Mouse (Mus musculus) intestine, embryonic 14.5 days (tissue): ENCODE results near the gene Osbpl9. TPM values are rescaled to one million over a fixed set of nuclear protein-coding genes. Genes with fewer than 3 reads are reported as not detected.

Experiments used
- ATAC-seq: fragments of 200-750 bp; cut with Nextera tagmentation; replicated peaks from 2 replicates; pipeline ENCODE4 v1.8.0; 2017; ENCODE audit warnings: low read depth, moderate number of reproducible peaks, moderate TSS enrichment, moderate library complexity; ENCODE audit not compliant: low FRiP score, low TSS enrichment
- DNase-seq: peaks from one replicate; pipeline ENCODE4 v3.0.0-alpha.2; 2018; ENCODE audit warnings: low spot score
- H3K27ac ChIP-seq: fragments of 300-500 bp; sonication (generic); 2 replicates; pipeline ENCODE4 v1.5.1; 2014; ENCODE audit warnings: low read depth, mild to moderate bottlenecking, control low read depth
- H3K27me3 ChIP-seq: fragments of 300-500 bp; sonication (generic); replicated peaks from 2 replicates; pipeline ENCODE4 v1.6.1; 2014; ENCODE audit warnings: low read length, control low read depth; ENCODE audit not compliant: control insufficient read depth, insufficient read depth
- H3K36me3 ChIP-seq: fragments of 300-500 bp; sonication (generic); 2 replicates; pipeline ENCODE4 v1.6.1; 2014; ENCODE audit warnings: low read length, control low read depth; ENCODE audit not compliant: control insufficient read depth, insufficient read depth
- H3K4me1 ChIP-seq: fragments of 300-500 bp; sonication (generic); replicated peaks from 2 replicates; pipeline ENCODE4 v1.6.1; 2014; ENCODE audit warnings: low read length, control low read depth, mixed read lengths; ENCODE audit not compliant: control insufficient read depth, insufficient read depth
- H3K4me2 ChIP-seq: fragments of 300-500 bp; sonication (generic); 2 replicates; pipeline ENCODE4 v1.6.1; 2014; ENCODE audit warnings: low read length
- H3K4me3 ChIP-seq: fragments of 300-500 bp; sonication (generic); 2 replicates; pipeline ENCODE4 v1.5.1; 2014; ENCODE audit warnings: low read depth, low read length, control low read depth, mixed read lengths
- H3K9ac ChIP-seq: fragments of 300-500 bp; sonication (generic); 2 replicates; pipeline ENCODE4 v1.6.1; 2014; ENCODE audit warnings: mild to moderate bottlenecking, low read length
- H3K9me3 ChIP-seq: fragments of 300-500 bp; sonication (generic); 2 replicates; pipeline ENCODE4 v1.6.1; 2016; ENCODE audit warnings: low read length, control low read depth; ENCODE audit not compliant: control insufficient read depth
- WGBS: fragments of 180-500 bp; shearing (Covaris S2); extraction: QIAGEN DNeasy Blood & Tissue Kit; methylation state at CpG from one replicate; pipeline ENCODE4 v1.1.7; 2014; 5-methylcytosine and 5-hydroxymethylcytosine counted together
- polyA plus RNA-seq: library from polyadenylated mRNA; unstranded; fragments of >200 nt; fragmentation: Nextera tagmentation; extraction: Ambion mirVana; gene quantifications from 2 replicates; pipeline ENCODE4 v1.2.1, GENCODE M21; 2014

The Osbpl9 gene
- polyA plus RNA-seq, 1 experiment from 2014 or later = 53.6 TPM

DNA sequence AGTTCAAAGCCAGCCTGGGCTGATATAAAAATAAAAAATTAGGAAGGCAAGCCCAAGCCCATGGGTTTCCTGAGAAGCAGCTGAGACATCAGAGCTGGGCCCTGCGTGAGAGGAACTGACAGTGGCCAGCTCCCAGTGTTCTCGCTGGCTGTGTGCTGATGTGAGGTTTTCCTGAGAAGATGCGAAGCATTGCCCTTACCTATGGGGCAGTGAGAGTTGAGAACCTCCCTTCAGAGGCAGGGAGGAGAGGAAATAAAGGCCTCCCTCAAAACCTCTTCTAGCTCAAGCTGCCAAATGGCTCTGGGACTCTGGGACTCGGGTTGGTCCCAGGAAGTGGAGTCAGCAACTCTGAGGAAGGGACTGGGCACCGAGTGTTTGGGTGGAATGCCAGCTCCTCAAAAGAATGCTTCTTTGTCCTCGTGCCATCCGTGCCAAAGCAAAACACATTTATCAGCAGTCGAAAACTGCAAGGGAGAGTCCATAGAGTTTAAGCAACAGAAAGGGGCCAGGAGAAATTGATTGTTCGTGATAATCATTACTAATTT lies 32.8 kb upstream of the Osbpl9 start:
- Histone ChIP-seq H3K36me3 (no peaks in the 10 kb centered on the region), H3K9ac (no peak overlapping the region), H3K27me3 (no peaks in the 10 kb centered on the region), H3K4me3 (no peak overlapping the region), H3K4me1 (no peaks in the 10 kb centered on the region; the same call in 1 of the 2 replicates), H3K27ac (no peak overlapping the region), H3K9me3 (no peaks in the 10 kb centered on the region), H3K4me2 (no peak overlapping the region)
- WGBS = 72% methylated on average over 9 of the region's 9 CpGs
- DNase-seq = no peak
- ATAC-seq = no peak

DNA sequence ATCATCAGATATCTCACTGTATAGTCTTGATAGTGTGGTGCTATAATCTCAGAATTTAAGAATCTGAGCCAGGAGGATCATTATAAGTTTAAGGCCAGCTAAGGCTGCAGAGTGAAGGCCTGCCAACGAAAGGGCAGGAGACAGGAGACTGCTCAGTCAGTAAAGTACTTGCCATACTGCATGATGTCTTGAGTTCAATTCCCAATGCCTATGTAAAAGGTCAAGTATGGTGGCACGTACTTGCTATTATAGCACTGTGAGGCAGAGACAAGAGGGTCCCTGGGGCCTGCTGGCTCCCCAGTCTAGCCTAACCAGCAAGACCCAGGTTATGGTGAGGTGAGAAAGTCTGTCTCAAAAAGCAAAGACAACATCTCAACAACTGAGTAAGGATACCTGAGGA lies 32.1 kb upstream of the Osbpl9 start, which contains the start of gene Calr4:
TSS of gene Calr4 (plus strand) at position 301 of the 400 bp plus-strand sequence.
- DNase-seq (no peak), ATAC-seq (no peak)
- Histone ChIP-seq H3K4me2 (no peak within 1 kb of the TSS), H3K4me3 (no peak within 1 kb of the TSS), H3K27ac (no peak within 1 kb of the TSS), H3K36me3 (no peaks in the 10 kb centered on the region), H3K27me3 (no peaks in the 10 kb centered on the region), H3K9ac (no peak within 1 kb of the TSS), H3K9me3 (no peaks in the 10 kb centered on the region), H3K4me1 (no peaks in the 10 kb centered on the region; the same call in 1 of the 2 replicates)
- 78% methylated on average over 2 of the region's 2 CpGs for WGBS

DNA sequence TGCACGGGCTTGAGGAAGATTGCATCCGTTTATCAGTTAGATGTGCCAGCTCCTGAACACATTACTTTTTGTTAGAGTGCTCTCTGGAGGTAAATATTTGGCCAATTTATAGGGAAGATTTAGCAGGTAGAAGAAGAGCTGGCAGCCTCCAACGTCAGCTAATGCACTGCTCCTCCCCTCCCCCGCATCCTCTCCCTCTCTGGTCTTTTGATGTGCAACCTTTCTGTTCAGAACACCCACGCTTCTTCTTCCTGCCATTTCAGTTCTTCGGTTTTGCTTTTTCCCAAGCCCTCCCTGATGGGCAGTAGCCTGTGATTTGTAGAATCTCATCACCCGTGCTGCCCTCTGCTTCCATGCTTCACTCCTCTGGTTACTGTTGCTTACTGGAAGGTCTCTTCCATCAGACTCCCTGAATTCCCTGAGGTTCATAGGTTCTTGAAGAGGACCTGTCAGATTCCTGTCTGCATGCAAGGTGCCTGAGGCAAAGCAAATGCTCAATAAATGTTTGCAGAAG lies 27.8 kb upstream of the Osbpl9 start:
- H3K4me3 ChIP-seq = no peak overlapping the region
- ATAC-seq = no peak
- H3K27ac ChIP-seq = no peak overlapping the region
- no peak for DNase-seq
- H3K27me3 ChIP-seq = no peaks in the 10 kb centered on the region
- no peaks in the 10 kb centered on the region for H3K9me3 ChIP-seq
- no peak overlapping the region for H3K4me2 ChIP-seq
- H3K9ac ChIP-seq = no peak overlapping the region
- WGBS = 23% methylated on average over 7 of the region's 7 CpGs
- H3K4me1 ChIP-seq = peaks cover 3% of the 10 kb centered on the region; the same call in 1 of the 2 replicates
- H3K36me3 ChIP-seq = no peaks in the 10 kb centered on the region

DNA sequence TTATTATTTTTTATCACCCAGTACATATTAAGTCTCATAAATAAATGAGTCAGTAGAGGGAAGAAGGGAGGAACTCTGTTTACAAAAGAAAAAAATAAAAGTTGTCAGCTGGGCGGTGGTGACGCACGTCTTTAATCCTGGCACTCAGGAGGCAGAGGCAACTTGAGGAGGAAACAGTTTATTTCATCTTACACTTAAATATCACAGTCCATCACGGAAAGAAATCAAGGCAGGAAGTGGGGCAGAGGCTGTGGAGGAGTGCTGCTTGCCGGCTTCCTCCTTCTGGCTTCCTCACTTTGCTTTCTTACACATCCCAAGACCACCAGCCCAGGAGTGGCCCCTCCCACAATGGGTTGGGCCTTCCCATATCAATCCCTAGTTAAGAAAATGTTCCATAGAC lies 24.0 kb upstream of the Osbpl9 start:
- no peak for DNase-seq
- peaks cover 3% of the 10 kb centered on the region; the same call in 1 of the 2 replicates for H3K4me1 ChIP-seq
- no peak overlapping the region for H3K27ac ChIP-seq

DNA sequence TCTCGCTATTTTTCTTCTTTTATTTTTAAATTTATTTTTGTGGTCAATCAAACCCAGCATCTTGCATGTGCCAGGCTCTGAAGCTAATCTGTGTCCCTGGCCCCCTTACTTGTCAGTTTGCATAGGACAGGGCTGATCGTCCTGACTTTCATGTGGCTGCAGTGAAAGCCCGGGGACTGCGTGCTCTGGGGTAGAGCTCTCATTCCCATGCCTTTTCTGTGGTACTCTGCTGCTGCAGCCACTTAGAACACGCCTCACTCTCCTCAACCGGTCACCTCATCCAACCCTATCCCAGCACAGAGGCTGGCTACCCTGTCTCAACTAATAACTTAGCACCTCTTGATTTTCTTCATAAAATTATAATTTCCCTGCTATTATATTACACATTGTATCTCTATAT lies 23.5 kb upstream of the Osbpl9 start:
- no peak overlapping the region for H3K9ac ChIP-seq
- no peak overlapping the region for H3K4me2 ChIP-seq
- ATAC-seq (0 out of 2 replicates have a peak, but pooled peaks have one; percentile 57), DNase-seq (no peak)
- no peaks in the 10 kb centered on the region for H3K36me3 ChIP-seq
- no peak overlapping the region for H3K4me3 ChIP-seq
- no peaks in the 10 kb centered on the region for H3K9me3 ChIP-seq
- peaks cover 3% of the 10 kb centered on the region; the same call in 1 of the 2 replicates for H3K4me1 ChIP-seq
- 69% methylated on average over 6 of the region's 6 CpGs for WGBS
- H3K27me3 ChIP-seq = no peaks in the 10 kb centered on the region
- H3K27ac ChIP-seq = no peak overlapping the region

More for the DNA sequence above, 24.0 kb upstream of the Osbpl9 start:
- Histone ChIP-seq H3K27me3 (no peaks in the 10 kb centered on the region), H3K4me3 (no peak overlapping the region), H3K9ac (no peak overlapping the region), H3K9me3 (no peaks in the 10 kb centered on the region), H3K4me2 (no peak overlapping the region), H3K36me3 (no peaks in the 10 kb centered on the region)
- 20% methylated on average over 5 of the region's 5 CpGs for WGBS
- ATAC-seq = no peak

DNA sequence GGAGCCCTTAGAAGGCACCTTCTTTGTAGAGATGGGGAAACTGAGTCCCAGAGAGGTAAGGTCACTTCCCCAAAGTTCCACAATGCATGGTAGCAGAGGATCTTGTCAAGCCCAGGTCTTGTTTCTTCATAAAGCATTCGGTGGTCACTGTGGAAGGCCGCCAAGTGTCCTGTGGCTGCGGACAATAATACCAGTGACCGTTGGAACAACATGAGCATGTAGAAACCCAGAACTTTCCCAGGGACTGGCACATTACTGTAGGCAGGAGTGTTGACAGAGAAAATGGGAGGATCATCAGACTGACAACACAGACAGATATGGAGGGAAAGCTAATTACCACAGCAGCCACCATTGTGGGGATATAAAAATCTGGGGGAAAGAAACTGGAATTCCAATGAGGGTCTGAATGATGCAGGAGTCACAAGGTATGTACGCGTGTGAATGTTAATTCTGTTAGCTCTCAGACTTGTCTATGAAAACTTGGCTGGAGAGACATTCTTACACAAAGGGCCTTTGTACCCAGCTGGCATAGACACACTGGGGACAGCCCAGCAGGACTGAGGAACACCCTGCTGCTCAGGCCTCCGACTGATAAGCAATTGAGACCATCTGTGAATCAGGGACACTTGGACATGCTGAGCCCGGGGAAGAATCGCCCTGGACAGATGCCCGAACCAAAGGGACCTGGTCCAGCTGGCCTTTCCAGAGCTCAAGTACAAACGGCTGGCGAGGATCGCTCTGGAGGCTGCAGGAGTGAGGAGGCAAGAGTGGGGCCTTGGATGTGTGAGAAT lies 22.9 kb upstream of the Osbpl9 start:
- no peaks in the 10 kb centered on the region for H3K36me3 ChIP-seq
- WGBS = 70% methylated on average over 13 of the region's 13 CpGs
- DNase-seq (no peak), ATAC-seq (peak; percentile 54; the same call in 1 of the 2 replicates)
- H3K27me3 ChIP-seq = no peaks in the 10 kb centered on the region
- no peak overlapping the region for H3K4me3 ChIP-seq
- no peak overlapping the region for H3K9ac ChIP-seq
- no peaks in the 10 kb centered on the region for H3K9me3 ChIP-seq
- no peak overlapping the region for H3K27ac ChIP-seq
- H3K4me1 ChIP-seq = peaks cover 3% of the 10 kb centered on the region; the same call in 1 of the 2 replicates
- H3K4me2 ChIP-seq = no peak overlapping the region

DNA sequence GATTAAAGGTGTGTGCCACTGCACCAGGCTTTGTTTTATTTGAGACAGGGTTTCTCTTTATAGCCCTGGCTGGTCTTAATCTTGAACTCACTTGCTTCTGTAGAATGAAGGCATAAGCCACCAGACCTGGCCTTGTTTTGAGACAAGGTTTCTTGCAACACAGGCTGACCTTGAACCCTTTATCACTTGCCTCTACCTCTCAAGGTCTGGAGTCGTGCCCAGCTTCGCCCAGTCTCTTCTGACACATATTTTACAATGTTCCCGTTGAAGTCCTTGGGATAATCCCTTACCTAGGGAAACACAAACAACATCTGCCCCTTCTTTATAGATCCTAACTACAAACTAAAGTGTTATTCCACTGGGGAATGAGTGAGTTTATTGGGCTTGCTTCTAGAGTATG lies 19.9 kb upstream of the Osbpl9 start:
- Histone ChIP-seq H3K36me3 (no peaks in the 10 kb centered on the region), H3K9me3 (no peaks in the 10 kb centered on the region), H3K4me3 (no peak overlapping the region), H3K27ac (no peak overlapping the region), H3K27me3 (no peaks in the 10 kb centered on the region), H3K4me1 (0 out of 2 replicates have a peak, but pooled peaks cover 3% of the 10 kb centered on the region), H3K4me2 (no peak overlapping the region), H3K9ac (no peak overlapping the region)
- ATAC-seq (no peak), DNase-seq (no peak)
- WGBS = 68% methylated on average over 3 of the region's 3 CpGs

DNA sequence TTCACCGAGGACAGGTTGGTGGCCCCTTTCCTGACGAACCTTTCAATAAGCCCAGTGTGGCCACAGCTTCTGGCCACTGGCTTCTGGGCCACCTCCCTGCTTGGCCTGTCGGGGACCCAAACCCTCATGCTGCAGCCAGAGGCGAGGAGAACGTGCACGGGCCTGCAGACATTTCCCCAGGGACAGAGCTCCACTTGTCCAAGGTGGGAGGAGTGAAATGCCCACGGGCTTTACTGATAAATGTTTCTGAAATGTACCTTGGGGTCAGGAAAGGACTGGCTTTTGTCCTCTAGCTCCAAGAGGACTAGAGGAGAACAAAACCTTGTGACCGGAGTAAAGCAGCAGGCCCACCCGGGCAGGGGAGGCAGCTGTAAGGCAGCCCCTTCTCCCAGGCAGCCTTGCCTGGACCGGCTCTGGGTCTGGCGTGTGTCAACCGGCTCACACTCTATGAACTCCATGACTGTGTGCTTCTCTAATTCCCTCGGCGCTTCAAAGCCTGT lies 18.4 kb upstream of the Osbpl9 start:
- ATAC-seq (no peak), DNase-seq (no peak)
- Histone ChIP-seq H3K27me3 (no peaks in the 10 kb centered on the region), H3K9ac (no peak overlapping the region), H3K4me2 (no peak overlapping the region), H3K27ac (no peak overlapping the region), H3K4me1 (0 out of 2 replicates have a peak, but pooled peaks cover 3% of the 10 kb centered on the region), H3K36me3 (no peaks in the 10 kb centered on the region), H3K4me3 (no peak overlapping the region), H3K9me3 (no peaks in the 10 kb centered on the region)
- WGBS = 54% methylated on average over 14 of the region's 14 CpGs
